Mouse (Mus musculus): Measurements from ENCODE around the gene Stx2.

DNA sequence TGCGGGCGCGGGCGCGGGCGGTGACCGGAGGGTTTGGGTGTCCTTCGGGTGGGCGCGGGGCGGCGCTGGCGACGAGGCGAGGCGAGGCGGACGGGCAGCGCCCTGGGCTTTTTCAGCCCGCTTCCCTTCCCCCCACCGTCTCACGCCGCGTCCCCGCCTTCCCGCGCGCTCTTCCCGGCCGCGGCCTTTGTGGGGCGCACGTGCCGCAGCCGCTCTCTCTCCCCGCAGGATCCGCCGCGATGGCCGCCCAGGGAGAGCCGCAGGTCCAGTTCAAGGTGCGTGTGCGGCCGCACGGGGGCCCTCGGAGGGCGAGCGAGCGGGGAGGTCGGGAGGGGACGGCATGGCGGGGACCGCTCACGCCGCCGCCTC, 11.9 kb upstream of the Stx2 start:
- peak; percentile 31 for TF ChIP-seq CTCF (IDR thresholded peaks at IDR 0.05; ENCODE audit: low read depth)
- TF ChIP-seq EP300 (IDR thresholded peaks at IDR 0.05; ENCODE audit: low read depth), result no peak
